8 mouse cellular contexts compared by ENCODE assay signal in the genomic region with DNA sequence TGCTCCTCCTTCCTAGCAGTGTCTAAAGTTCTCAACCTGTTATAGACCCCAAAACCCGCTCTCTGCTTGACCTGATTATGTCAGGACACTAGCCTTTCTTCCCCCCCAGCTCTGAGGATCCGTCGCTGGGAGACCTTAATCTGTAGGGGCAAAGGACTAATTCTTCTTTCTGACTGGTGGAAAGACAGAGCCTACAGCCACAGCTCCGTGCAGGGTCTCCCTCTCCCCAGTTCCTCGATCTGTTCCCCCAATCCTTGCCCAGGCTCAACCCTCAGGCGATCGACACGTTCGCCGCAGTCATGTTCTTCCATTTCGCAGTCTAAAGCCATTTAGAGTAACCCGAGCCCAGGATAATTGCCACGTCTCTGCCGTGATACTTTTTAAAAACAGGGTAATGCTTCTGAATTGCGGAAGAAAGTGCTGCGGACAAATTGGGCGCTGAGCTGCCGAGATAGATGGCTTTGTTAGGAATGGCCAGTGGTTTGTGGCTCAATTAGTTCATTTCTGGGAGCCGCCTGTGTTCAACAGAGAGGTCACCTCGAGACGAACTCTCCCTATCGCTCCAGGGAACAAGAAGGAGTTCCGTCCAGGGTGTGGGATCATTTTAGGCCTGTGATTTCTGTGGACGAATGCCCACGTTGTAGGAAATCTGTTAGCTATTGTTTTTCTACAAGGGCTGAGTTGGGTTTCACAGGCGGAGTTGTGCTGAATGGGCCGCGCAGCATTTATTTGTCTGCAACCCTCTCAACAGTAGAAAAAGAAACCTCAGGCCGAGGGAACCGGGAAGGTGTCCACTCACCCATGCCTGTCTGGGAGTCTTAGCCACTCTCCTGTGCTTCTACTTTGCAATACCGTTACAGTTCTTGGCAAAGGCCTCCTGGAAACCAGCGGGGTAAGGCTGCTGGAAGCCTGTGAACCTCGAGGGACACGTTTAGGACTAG. TPM values are rescaled to one million over a fixed set of nuclear protein-coding genes. Genes with fewer than 3 reads are reported as not detected.
DNase-seq lines count a peak whose midpoint lies in the region; ATAC-seq and TF ChIP-seq lines count a peak whose summit lies in the region.

No protein-coding gene starts in this region.

- DNase-seq in lung, adult 2 months = no peak
- no peak for DNase-seq in lung, postnatal 10 days
- DNase-seq in embryonic facial prominence, embryonic 11.5 days (ENCODE audit: low spot score) = peak; percentile 74
- DNase-seq in midbrain, embryonic 14.5 days = peak; percentile 60
- DNase-seq in urinary bladder, postnatal 4 days (ENCODE audit: low spot score in 2 of 2) = no peak
- no peak for DNase-seq in frontal cortex, postnatal 14 days (ENCODE audit: low spot score in 2 of 2)

- no peak for TF ChIP-seq CTCF in lung, adult 2 months (IDR thresholded peaks at IDR 0.05; ENCODE audit: insufficient read depth, low read length)

- H3K27ac ChIP-seq in embryonic facial prominence, embryonic 11.5 days (replicated peaks; ENCODE audit: low read depth, low read length) = peak overlapping the region; percentile 89
- H3K27ac ChIP-seq in hindbrain, embryonic 16.5 days (ENCODE audit: low read depth, low read length) = no peak overlapping the region
- no peak overlapping the region for H3K27ac ChIP-seq in midbrain, embryonic 14.5 days (replicated peaks; ENCODE audit: low read depth, low read length)

- peaks cover 6% of the 10 kb centered on the region; the same call in 1 of the 2 replicates for H3K27me3 ChIP-seq in embryonic facial prominence, embryonic 11.5 days (ENCODE audit: control insufficient read depth, insufficient read depth, low read length)
- peaks cover 70% of the 10 kb centered on the region for H3K27me3 ChIP-seq in hindbrain, embryonic 16.5 days (replicated peaks; ENCODE audit: control insufficient read depth, insufficient read depth, low read length)
- peaks cover 97% of the 10 kb centered on the region for H3K27me3 ChIP-seq in midbrain, embryonic 14.5 days (ENCODE audit: control insufficient read depth, insufficient read depth, low read length)

- 28% methylated on average over 34 of the region's 34 CpGs for WGBS in lung, adult 2 months
- 1% methylated on average over 34 of the region's 34 CpGs for WGBS in embryonic facial prominence, embryonic 11.5 days
- WGBS in hindbrain, embryonic 16.5 days = 2% methylated on average over 34 of the region's 34 CpGs
- 1% methylated on average over 34 of the region's 34 CpGs for WGBS in midbrain, embryonic 14.5 days

- no peak for TF ChIP-seq POLR2A in lung, adult 2 months (IDR thresholded peaks at IDR 0.05; ENCODE audit: borderline replicate concordance, extremely low read depth, low read depth, low read length)

- H3K9me3 ChIP-seq in embryonic facial prominence, embryonic 11.5 days (replicated peaks; ENCODE audit: control insufficient read depth, low read length) = no peaks in the 10 kb centered on the region
- H3K9me3 ChIP-seq in hindbrain, embryonic 16.5 days (ENCODE audit: control insufficient read depth, low read length) = no peaks in the 10 kb centered on the region
- no peaks in the 10 kb centered on the region for H3K9me3 ChIP-seq in midbrain, embryonic 14.5 days (ENCODE audit: control insufficient read depth, low read length)

- peak overlapping the region; percentile 4 for H3K4me3 ChIP-seq in lung, adult 2 months (replicated peaks; ENCODE audit: extremely low read depth, low read depth, low read length)
- peak overlapping the region; percentile 37 for H3K4me3 ChIP-seq in embryonic facial prominence, embryonic 11.5 days (ENCODE audit: low read depth, low read length)
- H3K4me3 ChIP-seq in hindbrain, embryonic 16.5 days (ENCODE audit: low read length) = peak overlapping the region; percentile 42
- peak overlapping the region; percentile 32 for H3K4me3 ChIP-seq in midbrain, embryonic 14.5 days (replicated peaks; ENCODE audit: low read depth, low read length)

- H3K9ac ChIP-seq in embryonic facial prominence, embryonic 11.5 days (replicated peaks; ENCODE audit: low read length) = peak overlapping the region; percentile 65
- no peak overlapping the region for H3K9ac ChIP-seq in hindbrain, embryonic 16.5 days (ENCODE audit: low read depth, low read length)
- H3K9ac ChIP-seq in midbrain, embryonic 14.5 days (replicated peaks; ENCODE audit: low read length) = no peak overlapping the region

- ATAC-seq in embryonic facial prominence, embryonic 11.5 days (replicated peaks; ENCODE audit: insufficient number of reproducible peaks, low FRiP score, low TSS enrichment, low read depth) = no peak; the same call in 1 of the 2 replicates
- ATAC-seq in hindbrain, embryonic 16.5 days = peak; percentile 9; the same call in 1 of the 2 replicates
- ATAC-seq in midbrain, embryonic 14.5 days (ENCODE audit: low FRiP score, low TSS enrichment) = no peak
- no peak for ATAC-seq in frontal cortex, adult (ENCODE audit: low TSS enrichment)

- H3K4me2 ChIP-seq in embryonic facial prominence, embryonic 11.5 days (ENCODE audit: low read depth, low read length) = peak overlapping the region; percentile 58
- H3K4me2 ChIP-seq in hindbrain, embryonic 16.5 days (ENCODE audit: low read length) = peak overlapping the region; percentile 58
- H3K4me2 ChIP-seq in midbrain, embryonic 14.5 days (ENCODE audit: low read length) = peak overlapping the region; percentile 52

- H3K4me1 ChIP-seq in lung, adult 2 months (ENCODE audit: control insufficient read depth, insufficient read depth, low read length) = no peaks in the 10 kb centered on the region
- H3K4me1 ChIP-seq in embryonic facial prominence, embryonic 11.5 days (ENCODE audit: control insufficient read depth, insufficient read depth, low read length) = peaks cover 6% of the 10 kb centered on the region
- no peaks in the 10 kb centered on the region; the same call in 1 of the 2 replicates for H3K4me1 ChIP-seq in hindbrain, embryonic 16.5 days (ENCODE audit: control insufficient read depth, insufficient read depth, low read depth, low read length)
- no peaks in the 10 kb centered on the region for H3K4me1 ChIP-seq in midbrain, embryonic 14.5 days (ENCODE audit: control insufficient read depth, insufficient read depth, low read length)

- no peaks in the 10 kb centered on the region for H3K36me3 ChIP-seq in embryonic facial prominence, embryonic 11.5 days (replicated peaks; ENCODE audit: control insufficient read depth, insufficient read depth, low read depth, low read length)
- no peaks in the 10 kb centered on the region for H3K36me3 ChIP-seq in hindbrain, embryonic 16.5 days (ENCODE audit: control insufficient read depth, insufficient read depth, low read length)
- H3K36me3 ChIP-seq in midbrain, embryonic 14.5 days (ENCODE audit: control insufficient read depth, insufficient read depth, low read length) = no peaks in the 10 kb centered on the region

RNA-seq across cellular contexts. Expression of gene Six1, which starts 0.8 kb away (rescaled TPM):
- 3.0 and 3.6 TPM in 2 replicates for polyA plus RNA-seq in lung, adult 2 months (2012; rRNA removed)
- polyA plus RNA-seq in embryonic facial prominence, embryonic 11.5 days (2014; fragmentation: Nextera tagmentation; extraction: Ambion mirVana) = 62.4 and 64.4 TPM in 2 replicates
- polyA plus RNA-seq in hindbrain, embryonic 16.5 days (2015; fragmentation: Nextera tagmentation; extraction: Ambion mirVana) = 0.58 and 1.5 TPM in 2 replicates
- polyA plus RNA-seq in midbrain, embryonic 14.5 days (2014; fragmentation: Nextera tagmentation; extraction: Ambion mirVana) = 0.41 TPM in 1 of 2 replicates, not detected in the other

Comparison
In these comparisons a context has a peak if more than half of its experiments do, and no peak if none do; other contexts are left out.
1. DNase-seq: peak in embryonic facial prominence, embryonic 11.5 days (single experiment) and midbrain, embryonic 14.5 days (single experiment); none in lung, adult 2 months (single experiment), lung, postnatal 10 days (single experiment), urinary bladder, postnatal 4 days (0 of 2) and frontal cortex, postnatal 14 days (0 of 2).
2. RNA of gene Six1, which starts 0.8 kb away (polyA plus RNA-seq): 62.4 to 64.4 TPM in embryonic facial prominence, embryonic 11.5 days; 3.0 to 3.6 TPM in lung, adult 2 months, 0.58 to 1.5 TPM in hindbrain, embryonic 16.5 days and 0.41 TPM in midbrain, embryonic 14.5 days; every median in the first group is over 10 times any median in the second.
3. Peak in every context shown above with its lines, with median percentiles within 50 percentile points of each other: H3K4me3 ChIP-seq and H3K4me2 ChIP-seq.